Mouse (Mus musculus): Measurements from ENCODE around the gene Plekhg1. TPM values are rescaled to one million over a fixed set of nuclear protein-coding genes. Genes with fewer than 3 reads are reported as not detected.

Gene Plekhg1
- polyA plus RNA-seq, 1 experiment from 2014 or later, result 16.9 TPM

DNA sequence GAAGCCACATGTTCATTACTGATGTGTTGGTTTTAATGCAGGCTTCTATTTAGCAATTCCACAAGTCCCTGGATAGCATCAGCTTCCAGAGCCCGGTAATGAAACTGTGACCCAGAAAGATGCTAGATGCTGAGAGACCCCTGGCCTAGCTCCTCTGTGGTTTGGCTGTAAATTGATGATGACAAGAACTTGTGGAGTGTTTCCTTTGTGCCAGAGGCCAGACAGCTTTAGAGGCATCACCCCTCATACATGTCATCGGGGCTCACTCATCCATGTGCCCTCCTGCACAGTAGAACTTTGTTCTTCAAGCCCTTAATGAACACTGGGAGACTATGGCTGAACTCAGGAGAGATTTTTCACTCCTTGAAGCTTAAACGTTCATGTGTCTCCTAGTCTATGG lies 165.6 kb downstream of the Plekhg1 start:
- H3K4me2 ChIP-seq (replicated peaks; ENCODE audit: low read depth, low read length), result no peak overlapping the region

GRCm38 (mm10) chr10:3914104-3914503 lies 173.9 kb downstream of the Plekhg1 start:
- WGBS, result 76% methylated on average over 5 of the region's 5 CpGs
- H3K36me3 ChIP-seq (ENCODE audit: control insufficient read depth, insufficient read depth, low read length), result no peaks in the 10 kb centered on the region
- H3K9ac ChIP-seq (ENCODE audit: low read depth, low read length), result no peak overlapping the region
- no peaks in the 10 kb centered on the region for H3K9me3 ChIP-seq (ENCODE audit: control insufficient read depth, low read length)
- no peak overlapping the region for H3K4me2 ChIP-seq (replicated peaks; ENCODE audit: low read depth, low read length)
- H3K27me3 ChIP-seq (ENCODE audit: control insufficient read depth, insufficient read depth, low read length), result no peaks in the 10 kb centered on the region
- no peak overlapping the region for H3K4me3 ChIP-seq (ENCODE audit: low read length)
- peak; percentile 20; the same call in 1 of the 2 replicates for ATAC-seq (ENCODE audit: low FRiP score, low TSS enrichment)
- H3K27ac ChIP-seq (ENCODE audit: low read depth, low read length), result no peak overlapping the region
- no peaks in the 10 kb centered on the region for H3K4me1 ChIP-seq (ENCODE audit: control insufficient read depth, insufficient read depth, low read length)

More for the DNA sequence above, 165.6 kb downstream of the Plekhg1 start:
- 50% methylated on average over 3 of the region's 3 CpGs for WGBS
- Histone ChIP-seq H3K4me3 (ENCODE audit: low read length) (no peak overlapping the region), H3K27me3 (ENCODE audit: control insufficient read depth, insufficient read depth, low read length) (no peaks in the 10 kb centered on the region), H3K36me3 (ENCODE audit: control insufficient read depth, insufficient read depth, low read length) (no peaks in the 10 kb centered on the region; the same call in 1 of the 2 replicates), H3K9ac (ENCODE audit: low read depth, low read length) (no peak overlapping the region), H3K9me3 (ENCODE audit: control insufficient read depth, low read length) (no peaks in the 10 kb centered on the region), H3K4me1 (ENCODE audit: control insufficient read depth, insufficient read depth, low read length) (0 out of 2 replicates have a peak, but pooled peaks cover under 1% of the 10 kb centered on the region), H3K27ac (ENCODE audit: low read depth, low read length) (no peak overlapping the region)
- ATAC-seq (ENCODE audit: low FRiP score, low TSS enrichment), result no peak

- Histone ChIP-seq H3K9me3 (ENCODE audit: control insufficient read depth, low read length) (no peaks in the 10 kb centered on the region), H3K27ac (ENCODE audit: low read depth, low read length) (no peak overlapping the region), H3K4me2 (replicated peaks; ENCODE audit: low read depth, low read length) (no peak overlapping the region), H3K4me1 (ENCODE audit: control insufficient read depth, insufficient read depth, low read length) (no peaks in the 10 kb centered on the region), H3K4me3 (ENCODE audit: low read length) (no peak overlapping the region), H3K27me3 (ENCODE audit: control insufficient read depth, insufficient read depth, low read length) (no peaks in the 10 kb centered on the region), H3K36me3 (ENCODE audit: control insufficient read depth, insufficient read depth, low read length) (no peaks in the 10 kb centered on the region), H3K9ac (ENCODE audit: low read depth, low read length) (no peak overlapping the region)
- 67% methylated on average over 20 of the region's 20 CpGs for WGBS
- no peak for ATAC-seq (ENCODE audit: low FRiP score, low TSS enrichment)
Measured at GRCm38 (mm10) chr10:3920368-3921152, 180.4 kb downstream of the Plekhg1 start.

DNA sequence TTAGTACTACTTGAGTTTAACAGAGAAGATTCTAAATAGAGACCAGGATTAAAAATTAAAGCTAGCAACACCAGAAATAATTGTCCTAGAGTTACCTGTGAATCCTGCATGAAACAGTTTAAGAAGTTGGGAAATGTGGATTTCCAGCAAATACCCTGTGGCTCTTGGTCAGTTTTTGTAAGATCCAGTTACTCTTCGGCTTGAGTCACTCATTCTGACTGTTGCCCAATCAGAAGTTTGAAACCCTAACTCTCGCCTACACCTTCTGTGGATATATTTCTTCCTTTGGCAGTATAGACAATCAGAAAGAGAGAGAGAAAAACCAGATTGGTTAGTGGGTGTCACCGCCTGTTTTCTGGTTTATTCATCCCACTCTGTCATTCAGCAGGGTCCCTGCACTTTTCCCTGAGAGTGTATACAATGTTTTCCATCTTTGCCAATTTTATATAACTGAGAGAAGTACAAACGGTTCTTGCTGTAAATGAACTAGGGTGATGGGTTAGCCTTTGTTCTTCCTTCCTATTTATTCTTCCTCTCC lies 187.9 kb downstream of the Plekhg1 start:
- H3K4me3 ChIP-seq (ENCODE audit: low read length), result no peak overlapping the region
- H3K9ac ChIP-seq (ENCODE audit: low read depth, low read length), result no peak overlapping the region
- no peaks in the 10 kb centered on the region for H3K4me1 ChIP-seq (ENCODE audit: control insufficient read depth, insufficient read depth, low read length)
- no peak overlapping the region for H3K4me2 ChIP-seq (replicated peaks; ENCODE audit: low read depth, low read length)
- WGBS, result 74% methylated on average over 4 of the region's 4 CpGs
- no peaks in the 10 kb centered on the region for H3K27me3 ChIP-seq (ENCODE audit: control insufficient read depth, insufficient read depth, low read length)
- no peak overlapping the region for H3K27ac ChIP-seq (ENCODE audit: low read depth, low read length)
- H3K36me3 ChIP-seq (ENCODE audit: control insufficient read depth, insufficient read depth, low read length), result no peaks in the 10 kb centered on the region; the same call in 1 of the 2 replicates
- H3K9me3 ChIP-seq (ENCODE audit: control insufficient read depth, low read length), result no peaks in the 10 kb centered on the region
- ATAC-seq (ENCODE audit: low FRiP score, low TSS enrichment), result no peak

GRCm38 (mm10) chr10:3931831-3932230 lies 191.7 kb downstream of the Plekhg1 start:
- Histone ChIP-seq H3K27me3 (ENCODE audit: control insufficient read depth, insufficient read depth, low read length) (no peaks in the 10 kb centered on the region), H3K9ac (ENCODE audit: low read depth, low read length) (no peak overlapping the region), H3K4me1 (ENCODE audit: control insufficient read depth, insufficient read depth, low read length) (no peaks in the 10 kb centered on the region), H3K9me3 (ENCODE audit: control insufficient read depth, low read length) (no peaks in the 10 kb centered on the region), H3K4me2 (replicated peaks; ENCODE audit: low read depth, low read length) (no peak overlapping the region), H3K27ac (ENCODE audit: low read depth, low read length) (no peak overlapping the region), H3K36me3 (ENCODE audit: control insufficient read depth, insufficient read depth, low read length) (no peaks in the 10 kb centered on the region; the same call in 1 of the 2 replicates), H3K4me3 (ENCODE audit: low read length) (no peak overlapping the region)
- ATAC-seq (ENCODE audit: low FRiP score, low TSS enrichment), result no peak

DNA sequence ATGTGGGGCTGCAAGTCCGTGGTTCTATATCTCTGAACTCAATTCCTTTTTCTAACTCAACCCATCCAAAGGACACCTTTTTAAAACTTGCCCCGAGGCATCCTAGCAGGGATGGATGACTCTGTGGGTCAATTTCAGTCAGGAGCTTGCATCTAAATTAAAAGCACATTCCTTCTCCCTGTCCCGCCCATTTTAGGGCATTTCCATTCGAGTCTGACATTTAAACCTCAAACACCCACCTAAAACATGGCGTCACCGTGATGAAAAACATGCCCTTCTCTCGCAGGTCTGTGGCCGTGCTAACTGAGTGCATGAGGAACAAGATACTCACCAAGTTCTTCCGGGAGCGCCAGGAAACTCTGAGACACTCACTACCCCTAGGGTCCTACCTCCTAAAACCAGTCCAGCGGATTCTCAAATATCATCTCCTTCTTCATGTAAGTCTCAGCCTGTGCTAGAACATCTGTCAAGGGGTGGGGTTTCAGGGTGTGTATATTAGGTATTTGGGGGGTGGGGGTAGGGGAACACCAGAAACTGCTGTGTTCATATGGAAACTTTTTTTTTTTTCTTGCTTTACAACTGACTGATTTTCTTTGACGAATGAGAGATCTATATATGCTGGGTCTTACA lies 193.3 kb downstream of the Plekhg1 start:
- no peak overlapping the region for H3K9ac ChIP-seq (ENCODE audit: low read depth, low read length)
- H3K9me3 ChIP-seq (ENCODE audit: control insufficient read depth, low read length), result no peaks in the 10 kb centered on the region
- no peaks in the 10 kb centered on the region for H3K4me1 ChIP-seq (ENCODE audit: control insufficient read depth, insufficient read depth, low read length)
- no peak for ATAC-seq (ENCODE audit: low FRiP score, low TSS enrichment)
- no peaks in the 10 kb centered on the region for H3K27me3 ChIP-seq (ENCODE audit: control insufficient read depth, insufficient read depth, low read length)
- WGBS, result 67% methylated on average over 12 of the region's 12 CpGs
- no peaks in the 10 kb centered on the region; the same call in 1 of the 2 replicates for H3K36me3 ChIP-seq (ENCODE audit: control insufficient read depth, insufficient read depth, low read length)
- H3K27ac ChIP-seq (ENCODE audit: low read depth, low read length), result no peak overlapping the region
- H3K4me3 ChIP-seq (ENCODE audit: low read length), result no peak overlapping the region
- H3K4me2 ChIP-seq (replicated peaks; ENCODE audit: low read depth, low read length), result no peak overlapping the region

DNA sequence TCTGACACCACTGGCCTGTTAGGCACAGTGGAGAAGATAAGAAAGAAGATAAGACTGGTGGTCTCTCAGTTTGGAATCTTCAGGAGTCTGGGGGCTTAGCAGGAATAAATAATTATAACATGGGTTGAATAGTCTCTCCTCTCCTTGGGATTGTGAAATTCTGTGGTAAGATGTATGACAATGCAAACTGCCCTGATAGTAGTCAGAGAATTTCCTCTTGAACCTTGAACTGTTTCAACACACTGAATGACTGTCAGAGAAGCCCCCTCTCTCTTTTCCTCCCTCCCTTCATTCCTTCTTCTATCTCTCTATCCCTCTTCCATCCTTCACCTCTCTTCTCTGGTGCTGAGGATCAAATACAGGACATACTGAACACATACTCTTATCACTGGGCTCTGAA lies 196.7 kb downstream of the Plekhg1 start:
- Histone ChIP-seq H3K4me3 (ENCODE audit: low read length) (no peak overlapping the region), H3K4me1 (ENCODE audit: control insufficient read depth, insufficient read depth, low read length) (peaks cover 3% of the 10 kb centered on the region; the same call in 1 of the 2 replicates), H3K27me3 (ENCODE audit: control insufficient read depth, insufficient read depth, low read length) (no peaks in the 10 kb centered on the region), H3K9ac (ENCODE audit: low read depth, low read length) (no peak overlapping the region), H3K9me3 (ENCODE audit: control insufficient read depth, low read length) (no peaks in the 10 kb centered on the region), H3K27ac (ENCODE audit: low read depth, low read length) (no peak overlapping the region), H3K36me3 (ENCODE audit: control insufficient read depth, insufficient read depth, low read length) (no peaks in the 10 kb centered on the region), H3K4me2 (replicated peaks; ENCODE audit: low read depth, low read length) (no peak overlapping the region)
- no peak for ATAC-seq (ENCODE audit: low FRiP score, low TSS enrichment)

DNA sequence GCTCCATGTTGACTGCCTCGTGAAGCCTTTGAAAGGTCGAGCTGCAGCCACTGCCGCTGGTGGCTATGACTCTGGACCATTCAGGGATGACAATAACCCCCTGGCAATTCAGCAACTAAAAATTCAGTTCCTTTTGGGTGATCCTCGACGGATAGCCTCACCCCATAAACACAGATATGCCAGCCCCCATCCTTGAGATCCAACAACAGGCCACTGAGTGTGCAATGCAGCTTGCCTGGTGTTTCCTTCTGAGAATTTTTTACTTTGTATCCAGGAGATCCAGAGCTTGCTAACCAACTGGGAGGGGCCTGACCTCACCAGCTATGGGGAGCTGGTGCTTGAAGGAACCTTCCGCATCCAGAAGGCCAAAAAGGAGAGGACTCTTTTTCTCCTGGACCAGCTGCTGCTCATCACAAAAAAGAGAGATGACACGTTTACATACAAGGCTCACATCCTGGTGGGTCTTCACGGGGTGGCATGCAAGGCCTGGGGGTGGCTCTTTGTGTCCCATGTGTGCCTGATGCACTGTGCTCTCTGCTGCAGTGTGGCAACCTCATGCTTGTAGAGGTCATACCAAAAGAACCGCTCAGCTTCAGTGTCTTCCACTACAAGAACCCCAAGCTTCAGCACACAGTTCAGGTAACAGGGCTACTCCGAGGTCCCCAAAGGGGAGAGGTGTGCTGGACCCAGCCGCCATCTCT lies 199.9 kb downstream of the Plekhg1 start:
- H3K27me3 ChIP-seq (ENCODE audit: control insufficient read depth, insufficient read depth, low read length), result no peaks in the 10 kb centered on the region
- H3K4me3 ChIP-seq (ENCODE audit: low read length), result no peak overlapping the region
- no peak overlapping the region for H3K9ac ChIP-seq (ENCODE audit: low read depth, low read length)
- 88% methylated on average over 11 of the region's 11 CpGs for WGBS
- no peaks in the 10 kb centered on the region for H3K36me3 ChIP-seq (ENCODE audit: control insufficient read depth, insufficient read depth, low read length)
- no peak overlapping the region for H3K4me2 ChIP-seq (replicated peaks; ENCODE audit: low read depth, low read length)
- peak overlapping the region; percentile 65; the same call in 1 of the 2 replicates for H3K27ac ChIP-seq (ENCODE audit: low read depth, low read length)
- H3K9me3 ChIP-seq (ENCODE audit: control insufficient read depth, low read length), result no peaks in the 10 kb centered on the region
- peaks cover 3% of the 10 kb centered on the region; the same call in 1 of the 2 replicates for H3K4me1 ChIP-seq (ENCODE audit: control insufficient read depth, insufficient read depth, low read length)
- no peak for ATAC-seq (ENCODE audit: low FRiP score, low TSS enrichment)

All from kidney, embryonic 14.5 days (tissue).